Mouse (Mus musculus): ENCODE data around the gene Dcaf11.

Dcaf11 gene

DNA sequence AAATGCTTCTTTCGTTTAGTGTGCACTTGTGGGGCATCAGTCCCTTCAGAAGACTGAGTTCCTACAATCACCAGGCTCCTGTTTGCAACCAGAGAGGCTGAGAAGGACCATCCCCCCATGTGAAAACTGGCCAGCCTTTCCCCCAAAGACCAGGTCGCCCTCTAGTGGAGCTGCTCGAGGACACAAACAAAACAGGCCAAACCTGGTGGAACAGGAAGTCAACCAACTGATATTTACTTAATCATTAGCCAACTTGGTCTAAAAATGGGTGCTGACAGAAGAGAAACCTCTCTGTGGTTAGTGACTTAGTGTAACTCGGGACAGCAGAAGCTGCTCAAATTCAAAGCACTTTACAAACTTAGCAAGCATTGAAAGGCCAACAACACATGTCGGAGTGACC, 2.8 kb upstream of the Dcaf11 start:
- DNase-seq = peak in 1 of 2 experiments; percentile 55

DNA sequence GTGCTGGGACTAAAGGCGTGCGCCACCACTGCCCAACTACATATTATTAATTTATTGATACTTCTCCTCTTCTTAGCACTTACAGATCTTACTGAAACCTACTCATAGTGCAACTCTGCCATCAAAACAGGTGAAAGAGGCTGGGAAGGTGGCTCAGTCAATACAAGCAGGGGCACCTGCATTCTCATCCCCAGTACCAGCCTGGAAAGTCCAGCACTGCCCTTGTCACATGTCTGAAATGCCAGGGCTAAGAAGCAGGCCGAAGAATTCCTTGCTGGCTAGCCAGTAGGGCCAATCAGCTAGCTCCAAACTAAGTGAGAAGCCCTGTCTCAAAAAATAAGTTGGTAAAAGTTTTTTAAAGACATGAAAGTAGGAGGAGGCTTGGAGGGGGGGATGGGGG, 2.2 kb upstream of the Dcaf11 start:
- DNase-seq = no peak

- DNase-seq = no peak
Observed at GRCm38 (mm10) chr14:55558740-55559448, 912 bp upstream of the Dcaf11 start.

- DNase-seq = peak; percentile 97 to 99
Observed at GRCm38 (mm10) chr14:55560202-55561073, 632 bp downstream of the Dcaf11 start, which contains the start of gene A730061H03Rik. TSS of gene A730061H03Rik (minus strand) at chr14:55560406.

- no peak for DNase-seq
Observed at GRCm38 (mm10) chr14:55561860-55562259, 2.1 kb downstream of the Dcaf11 start.

GRCm38 (mm10) chr14:55563249-55563648, 3.4 kb downstream of the Dcaf11 start:
- no peak for DNase-seq

DNA sequence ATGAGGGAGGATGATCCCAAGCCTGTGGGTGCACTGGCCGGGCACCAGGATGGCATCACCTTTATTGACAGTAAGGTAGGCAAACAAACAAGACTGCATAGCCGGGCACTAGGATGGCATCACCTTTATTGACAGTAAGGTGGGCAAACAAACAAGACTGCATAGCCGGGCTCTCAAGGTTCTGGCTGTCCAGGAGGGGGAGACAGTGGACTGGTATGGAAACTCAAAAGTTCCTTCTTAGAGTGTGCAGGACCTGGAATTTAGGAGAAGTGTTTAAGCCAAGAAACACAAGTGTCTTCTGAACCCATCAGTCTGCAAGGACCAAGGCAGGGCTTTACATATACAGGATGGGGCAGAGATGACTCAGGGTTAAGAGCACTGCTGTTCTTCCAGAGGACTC, 5.9 kb downstream of the Dcaf11 start:
- no peak for DNase-seq

- no peak for DNase-seq
Observed at GRCm38 (mm10) chr14:55567496-55567895, 7.7 kb downstream of the Dcaf11 start.

GRCm38 (mm10) chr14:55570588-55570987, 10.8 kb downstream of the Dcaf11 start:
- no peak for DNase-seq

- DNase-seq = no peak
Observed at GRCm38 (mm10) chr14:55571760-55572159, 12.0 kb downstream of the Dcaf11 start.

DNA sequence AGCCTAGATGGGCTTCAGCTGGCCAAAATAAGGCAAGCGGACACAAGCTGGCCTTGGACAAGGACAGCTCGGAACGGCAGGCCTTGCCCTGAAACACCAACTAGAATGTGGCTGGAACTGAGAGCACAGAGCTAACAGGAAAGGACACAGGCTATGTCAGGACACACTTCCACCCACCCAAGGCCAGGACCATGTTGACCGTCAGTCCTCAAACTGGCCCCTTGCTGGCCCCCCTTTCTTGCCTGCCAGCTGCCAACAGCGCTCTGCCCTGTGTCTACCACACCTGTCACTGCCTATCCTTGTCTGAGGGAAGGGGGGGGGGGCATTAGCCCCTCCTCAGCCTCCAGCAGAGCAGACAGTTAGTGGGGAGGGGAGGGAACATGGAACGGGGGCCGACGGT, 15.5 kb downstream of the Dcaf11 start, which contains the start of gene Fitm1:
Fitm1 (plus strand) TSS at position 316 of the 400 bp plus-strand sequence.
- no peak for DNase-seq

DNA sequence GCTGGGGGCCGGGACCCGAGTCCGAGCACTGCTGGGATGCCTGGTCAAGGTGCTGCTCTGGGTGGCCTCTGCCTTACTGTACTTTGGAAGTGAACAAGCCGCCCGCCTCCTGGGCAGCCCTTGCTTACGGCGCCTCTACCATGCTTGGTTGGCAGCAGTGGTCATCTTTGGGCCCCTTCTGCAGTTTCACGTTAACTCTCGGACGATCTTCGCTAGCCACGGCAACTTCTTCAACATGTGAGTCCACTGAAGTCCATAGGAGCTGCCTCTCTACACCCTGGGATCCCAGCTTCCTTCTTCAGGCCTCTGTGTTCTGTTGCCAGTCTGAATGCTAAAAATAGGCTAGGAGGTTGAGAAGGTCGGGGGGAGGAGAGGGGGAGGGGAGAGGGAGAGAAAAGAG, 15.9 kb downstream of the Dcaf11 start:
- DNase-seq = no peak

- no peak for DNase-seq
Observed at GRCm38 (mm10) chr14:55576376-55576775, 16.6 kb downstream of the Dcaf11 start.

DNA sequence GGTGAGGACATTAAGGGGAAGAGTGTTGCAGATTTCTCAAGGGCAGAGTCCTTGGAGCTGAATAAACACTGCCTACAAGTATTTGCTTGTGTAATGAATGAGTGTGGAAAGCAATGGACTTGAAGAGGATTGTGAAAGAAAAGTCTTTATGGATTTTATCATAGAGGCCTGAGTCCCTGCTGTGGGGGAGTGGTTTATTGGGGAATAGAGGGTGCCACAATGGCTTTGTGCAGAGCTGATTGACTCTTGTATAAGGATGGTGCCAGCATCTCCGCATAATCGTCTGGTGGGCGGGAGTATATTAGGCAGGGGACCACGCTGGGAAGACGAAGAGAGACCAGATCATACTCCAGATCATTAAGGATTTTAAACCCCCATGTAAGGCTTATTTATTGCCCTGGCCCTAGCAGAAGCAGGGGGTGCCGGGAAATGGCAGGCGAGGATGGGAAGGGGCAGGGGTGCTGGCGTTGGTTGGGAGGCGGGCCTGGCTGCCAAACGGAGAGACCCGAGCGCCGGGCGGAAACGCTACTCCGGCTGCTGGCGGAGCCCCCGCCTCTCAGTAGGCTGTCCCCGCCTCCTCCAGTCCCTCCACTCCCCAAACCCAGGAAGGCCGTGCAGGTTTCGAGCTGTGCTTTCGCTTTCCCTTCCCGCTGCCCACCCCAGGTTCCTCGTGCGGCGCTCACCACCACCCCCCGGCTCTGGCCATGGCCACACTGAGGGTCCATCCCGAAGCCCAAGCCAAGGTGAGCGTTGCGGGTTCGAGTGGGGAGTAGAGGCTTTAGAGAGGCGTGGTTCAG, 18.3 kb downstream of the Dcaf11 start, which contains the start of gene Psme1:
Psme1 (plus strand) TSS at position 253 of the 797 bp plus-strand sequence.
- DNase-seq = peak; percentile 84 to 85

DNA sequence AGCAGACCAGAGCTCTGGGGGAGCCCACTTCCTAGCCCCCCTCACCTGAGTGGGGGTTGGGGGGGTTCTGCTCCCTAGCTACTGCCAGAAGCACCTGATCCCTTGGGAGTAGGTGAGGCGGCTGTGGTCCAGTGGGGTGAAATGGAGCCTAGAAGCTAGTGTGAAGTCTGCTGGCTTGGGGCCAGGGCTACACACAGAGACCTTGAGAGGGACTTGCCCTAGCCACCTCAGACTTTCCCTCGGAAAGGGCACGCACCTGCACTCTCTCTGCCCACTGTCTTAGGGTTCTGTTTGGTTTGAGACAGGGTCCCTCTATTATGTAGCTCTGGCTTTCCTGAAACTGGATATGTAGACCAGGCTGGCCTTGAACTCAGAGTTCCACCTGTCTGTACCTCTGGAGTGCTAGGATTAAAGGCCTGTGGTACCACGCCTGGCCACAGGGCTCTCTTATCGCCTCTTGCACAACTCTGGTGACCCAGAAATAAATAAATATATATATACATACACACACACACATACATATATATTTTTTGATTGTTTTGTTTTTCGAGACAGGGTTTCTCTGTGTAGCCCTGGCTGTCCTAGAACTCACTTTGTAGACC, 19.0 kb downstream of the Dcaf11 start:
- DNase-seq = no peak

DNA sequence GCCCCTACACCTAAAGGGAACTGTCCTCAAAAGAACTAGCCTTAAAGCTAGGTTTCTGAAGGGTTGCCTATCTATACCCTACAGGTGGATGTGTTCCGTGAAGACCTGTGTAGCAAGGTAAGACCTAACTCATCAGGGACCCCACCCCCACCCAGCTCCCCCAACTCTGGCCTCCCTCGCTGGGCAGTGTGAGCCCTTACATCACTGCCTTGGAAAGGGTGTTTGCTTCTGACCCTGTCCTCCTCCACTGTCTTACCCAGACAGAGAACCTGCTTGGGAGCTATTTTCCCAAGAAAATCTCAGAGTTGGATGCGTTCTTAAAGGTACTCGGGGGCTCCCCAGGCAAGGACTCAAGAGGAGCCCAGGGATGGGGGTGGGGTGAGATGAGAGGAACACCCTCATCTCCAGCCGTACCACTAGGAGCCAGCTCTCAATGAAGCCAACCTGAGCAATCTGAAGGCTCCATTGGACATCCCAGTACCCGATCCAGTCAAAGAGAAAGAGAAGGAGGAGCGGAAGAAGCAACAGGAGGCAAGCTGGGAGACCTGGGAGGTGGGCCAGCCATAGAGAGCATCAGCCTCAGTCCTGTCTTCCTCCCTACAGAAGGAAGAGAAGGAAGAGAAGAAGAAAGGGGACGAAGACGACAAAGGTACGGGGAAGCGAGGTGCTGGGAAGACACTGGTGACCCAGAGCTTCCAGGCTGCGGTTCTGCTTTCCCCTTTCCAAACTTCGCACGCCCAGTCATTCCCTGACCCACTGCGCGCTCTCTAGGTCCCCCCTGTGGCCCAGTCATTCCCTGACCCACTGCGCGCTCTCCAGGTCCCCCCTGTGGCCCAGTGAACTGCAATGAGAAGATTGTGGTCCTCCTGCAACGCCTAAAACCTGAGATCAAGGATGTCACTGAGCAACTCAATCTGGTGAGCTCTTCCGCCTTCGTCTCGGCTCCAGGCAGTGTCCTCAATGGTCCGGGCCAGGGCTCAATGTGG, 20.0 kb downstream of the Dcaf11 start:
- DNase-seq = no peak

GRCm38 (mm10) chr14:55580731-55581130, 20.9 kb downstream of the Dcaf11 start:
- DNase-seq = no peak

DNA sequence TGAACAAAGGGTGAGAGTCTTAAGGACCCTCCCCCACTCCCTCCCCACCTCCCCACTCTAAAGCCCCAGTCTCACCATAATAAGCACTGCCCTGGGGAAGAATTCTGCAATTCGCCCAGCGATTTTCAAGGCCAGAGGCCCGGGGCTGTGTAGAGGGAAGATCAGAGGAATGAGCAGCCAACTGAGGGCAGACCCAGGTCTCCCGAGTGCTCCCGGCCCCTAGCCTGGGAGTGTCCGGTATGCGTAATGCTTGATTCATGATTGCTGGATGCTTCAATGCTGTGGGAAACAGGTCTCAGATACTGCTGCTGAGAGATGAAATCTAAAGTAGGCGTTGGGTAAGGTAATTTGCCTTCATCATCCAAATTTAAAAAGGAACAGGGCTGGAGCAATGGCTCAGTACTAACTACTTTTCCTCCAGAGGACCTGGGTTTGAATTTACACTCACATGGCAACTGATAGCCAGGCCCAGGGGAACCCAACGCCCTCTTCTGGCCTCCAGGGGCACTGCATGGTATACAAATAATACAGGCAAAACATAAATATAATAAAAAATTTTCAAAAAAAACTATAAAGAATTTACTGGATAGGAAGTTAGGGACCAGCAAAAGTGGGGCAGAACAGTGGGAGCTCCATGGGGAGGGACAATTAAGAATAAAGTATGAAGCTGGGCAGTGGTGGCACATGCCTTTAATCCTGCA, 22.3 kb downstream of the Dcaf11 start:
- DNase-seq = no peak

DNA sequence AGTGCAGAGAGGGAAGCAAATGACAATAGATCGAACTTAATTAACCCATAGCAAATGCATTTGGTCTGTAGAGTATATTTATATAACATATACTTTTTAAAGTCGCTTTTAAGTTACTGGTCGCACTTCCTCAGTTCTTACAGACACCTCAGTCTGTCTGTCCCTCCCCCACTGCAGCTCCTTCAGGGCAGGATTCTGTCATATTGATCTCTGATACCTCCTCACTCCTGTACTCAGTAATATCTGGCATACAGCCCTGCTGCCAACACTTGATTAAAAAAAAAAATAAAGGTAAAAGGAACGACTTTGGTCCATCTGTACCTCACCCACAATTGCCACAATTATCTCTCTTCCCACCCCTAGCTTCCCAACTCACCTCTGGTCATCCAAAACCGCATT, 24.5 kb downstream of the Dcaf11 start:
- no peak for DNase-seq

Measured in thymus, adult 18-20 months (tissue).